Comparison of ENCODE assay signal across 7 mouse cellular contexts in the genomic region with DNA sequence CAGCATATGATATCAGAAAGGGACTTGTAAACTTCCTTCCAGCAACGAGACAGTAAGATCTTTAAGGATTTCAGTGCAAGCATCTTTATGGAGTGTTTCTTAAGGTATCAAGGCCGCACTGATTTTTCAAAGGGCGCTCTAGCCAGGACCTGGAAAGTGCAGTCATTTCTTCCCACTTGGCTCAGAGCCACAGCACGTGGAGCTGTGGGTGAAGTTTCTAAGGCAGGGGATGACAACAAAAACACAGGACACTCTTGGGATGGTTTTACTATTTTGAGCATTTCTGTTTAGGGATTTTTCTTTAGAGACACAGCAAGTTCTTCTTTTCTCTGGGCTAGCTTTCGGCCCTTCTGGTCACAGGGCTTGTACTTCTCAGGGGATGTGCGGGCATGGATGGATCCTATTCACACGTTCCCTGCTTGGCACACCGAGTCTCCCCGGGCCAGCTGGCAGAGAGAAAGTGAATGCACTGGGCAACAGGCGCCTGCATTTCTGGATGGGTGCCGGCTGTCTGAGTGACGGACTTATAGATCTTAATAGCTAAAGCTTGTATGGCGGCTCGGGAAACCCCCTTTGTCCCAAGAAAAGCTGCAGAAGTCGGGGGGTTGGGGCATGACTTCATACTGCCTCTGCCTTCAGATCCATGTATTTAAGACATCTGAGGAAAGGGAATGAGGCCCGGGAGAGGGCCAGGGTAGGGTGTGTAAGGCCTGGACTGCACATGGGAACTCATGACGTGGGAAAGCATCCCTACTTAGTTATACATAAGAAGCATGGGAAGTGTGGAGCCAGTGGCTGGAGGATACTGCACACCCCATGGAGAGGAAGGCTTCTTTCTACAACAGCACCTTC.
A peak's percentile ranks its signal among the peaks of the same experiment; 100 is the strongest.
DNase-seq lines count a peak whose midpoint lies in the region; ATAC-seq lines count a peak whose summit lies in the region.

No protein-coding gene starts in this region.

- H3K4me2 ChIP-seq in limb, embryonic 13.5 days (replicated peaks) = no peak overlapping the region
- no peak overlapping the region for H3K4me2 ChIP-seq in embryonic facial prominence, embryonic 12.5 days (replicated peaks)
- H3K4me2 ChIP-seq in limb, embryonic 15.5 days = no peak overlapping the region

- no peaks in the 10 kb centered on the region for H3K36me3 ChIP-seq in limb, embryonic 13.5 days
- no peaks in the 10 kb centered on the region for H3K36me3 ChIP-seq in limb, embryonic 10.5 days
- no peaks in the 10 kb centered on the region for H3K36me3 ChIP-seq in embryonic facial prominence, embryonic 12.5 days
- H3K36me3 ChIP-seq in limb, embryonic 15.5 days = no peaks in the 10 kb centered on the region

- no peak for DNase-seq in limb, embryonic 10.5 days (ENCODE audit: low spot score)
- peak; percentile 79 to 82 for DNase-seq in cerebellum, adult 18-20 months
- DNase-seq in spleen, postnatal 36 days (ENCODE audit: low spot score in 2 of 2) = no peak
- DNase-seq in thymus, postnatal 0 days (ENCODE audit: low spot score) = no peak

- no peaks in the 10 kb centered on the region for H3K9me3 ChIP-seq in limb, embryonic 13.5 days
- no peaks in the 10 kb centered on the region for H3K9me3 ChIP-seq in limb, embryonic 10.5 days (replicated peaks)
- H3K9me3 ChIP-seq in embryonic facial prominence, embryonic 12.5 days = no peaks in the 10 kb centered on the region
- H3K9me3 ChIP-seq in limb, embryonic 15.5 days = no peaks in the 10 kb centered on the region

- 67% methylated on average over 17 of the region's 17 CpGs for WGBS in limb, embryonic 13.5 days
- WGBS in limb, embryonic 10.5 days = 88% methylated on average over 17 of the region's 17 CpGs
- WGBS in embryonic facial prominence, embryonic 12.5 days = 74% methylated on average over 17 of the region's 17 CpGs
- WGBS in limb, embryonic 15.5 days = 61% methylated on average over 17 of the region's 17 CpGs

- H3K4me3 ChIP-seq in limb, embryonic 13.5 days = no peak overlapping the region
- no peak overlapping the region for H3K4me3 ChIP-seq in limb, embryonic 10.5 days
- H3K4me3 ChIP-seq in embryonic facial prominence, embryonic 12.5 days = no peak overlapping the region
- H3K4me3 ChIP-seq in limb, embryonic 15.5 days = no peak overlapping the region

- H3K27ac ChIP-seq in limb, embryonic 13.5 days = no peak overlapping the region
- H3K27ac ChIP-seq in limb, embryonic 10.5 days = no peak overlapping the region
- H3K27ac ChIP-seq in embryonic facial prominence, embryonic 12.5 days = peak overlapping the region; percentile 41; the same call in 1 of the 2 replicates
- no peak overlapping the region for H3K27ac ChIP-seq in limb, embryonic 15.5 days

- peaks cover 15% of the 10 kb centered on the region; the same call in 1 of the 2 replicates for H3K27me3 ChIP-seq in limb, embryonic 13.5 days
- no peaks in the 10 kb centered on the region for H3K27me3 ChIP-seq in limb, embryonic 10.5 days (ENCODE audit: low read depth, poor library complexity, severe bottlenecking)
- no peaks in the 10 kb centered on the region for H3K27me3 ChIP-seq in embryonic facial prominence, embryonic 12.5 days
- H3K27me3 ChIP-seq in limb, embryonic 15.5 days = no peaks in the 10 kb centered on the region

- H3K9ac ChIP-seq in limb, embryonic 13.5 days = 0 out of 2 replicates have a peak overlapping the region, but pooled peaks have one; percentile 35
- no peak overlapping the region for H3K9ac ChIP-seq in embryonic facial prominence, embryonic 12.5 days
- H3K9ac ChIP-seq in limb, embryonic 15.5 days = no peak overlapping the region

- no peak for ATAC-seq in limb, embryonic 13.5 days (ENCODE audit: low FRiP score, low read depth)
- ATAC-seq in embryonic facial prominence, embryonic 12.5 days (ENCODE audit: insufficient number of reproducible peaks, insufficient read depth, low FRiP score, low TSS enrichment) = no peak
- 0 out of 2 replicates have a peak, but pooled peaks have one; percentile 17 for ATAC-seq in limb, embryonic 15.5 days (ENCODE audit: insufficient number of reproducible peaks, low FRiP score, low TSS enrichment, low read depth)

- H3K4me1 ChIP-seq in limb, embryonic 13.5 days = peaks cover 61% of the 10 kb centered on the region
- peaks cover 68% of the 10 kb centered on the region for H3K4me1 ChIP-seq in limb, embryonic 10.5 days
- peaks cover 74% of the 10 kb centered on the region for H3K4me1 ChIP-seq in embryonic facial prominence, embryonic 12.5 days
- peaks cover 54% of the 10 kb centered on the region for H3K4me1 ChIP-seq in limb, embryonic 15.5 days

Comparison
In these comparisons a context has a peak if more than half of its experiments do, and no peak if none do; other contexts are left out.
1. DNase-seq: peak in cerebellum, adult 18-20 months (2 of 2); none in limb, embryonic 10.5 days (single experiment), spleen, postnatal 36 days (0 of 2) and thymus, postnatal 0 days (single experiment).